Mouse (Mus musculus): ENCODE data around the gene Gm43064. TPM values are rescaled to one million over a fixed set of nuclear protein-coding genes. Genes with fewer than 3 reads are reported as not detected.
"Not testable (repeated sequence)": the region's sequence is repeated elsewhere in the genome, so short reads cannot be mapped to it uniquely, and the experiment has no call there.

Gene Gm43064
- polyA plus RNA-seq, 1 experiment: not detected

- H3K4me1 ChIP-seq (ENCODE audit: control insufficient read depth, insufficient read depth, low read length): no peaks in the 10 kb centered on the region
- H3K27ac ChIP-seq (ENCODE audit: insufficient read depth, low read length): no peak overlapping the region
- no peak for TF ChIP-seq POLR2A (IDR thresholded peaks at IDR 0.05; ENCODE audit: low read depth, low read length)
- no peak for TF ChIP-seq CTCF (IDR thresholded peaks at IDR 0.05; ENCODE audit: borderline replicate concordance, insufficient read depth, low read length)
Measured at GRCm38 (mm10) chr3:103796389-103796788, 13.0 kb upstream of the Gm43064 start.

GRCm38 (mm10) chr3:103799507-103799906, 9.9 kb upstream of the Gm43064 start:
- Histone ChIP-seq H3K27ac (ENCODE audit: insufficient read depth, low read length) (no peak overlapping the region), H3K4me1 (ENCODE audit: control insufficient read depth, insufficient read depth, low read length) (no peaks in the 10 kb centered on the region), H3K4me3 (ENCODE audit: insufficient read depth, low read length) (no peak overlapping the region)
- TF ChIP-seq POLR2A (IDR thresholded peaks at IDR 0.05; ENCODE audit: low read depth, low read length) (no peak), CTCF (IDR thresholded peaks at IDR 0.05; ENCODE audit: borderline replicate concordance, insufficient read depth, low read length) (no peak)

More at GRCm38 (mm10) chr3:103796389-103796788, 13.0 kb upstream of the Gm43064 start:
- no peak overlapping the region for H3K4me3 ChIP-seq (ENCODE audit: insufficient read depth, low read length)

GRCm38 (mm10) chr3:103801631-103802531, 7.5 kb upstream of the Gm43064 start:
- Histone ChIP-seq H3K4me1 (ENCODE audit: control insufficient read depth, insufficient read depth, low read length) (no peaks in the 10 kb centered on the region), H3K27ac (ENCODE audit: insufficient read depth, low read length) (no peak overlapping the region), H3K4me3 (ENCODE audit: insufficient read depth, low read length) (no peak overlapping the region)
- no peak for TF ChIP-seq POLR2A (IDR thresholded peaks at IDR 0.05; ENCODE audit: low read depth, low read length)
- TF ChIP-seq CTCF (IDR thresholded peaks at IDR 0.05; ENCODE audit: borderline replicate concordance, insufficient read depth, low read length): no peak

- Histone ChIP-seq H3K4me3 (ENCODE audit: insufficient read depth, low read length) (no peak overlapping the region), H3K4me1 (ENCODE audit: control insufficient read depth, insufficient read depth, low read length) (0 out of 2 replicates have a peak, but pooled peaks cover under 1% of the 10 kb centered on the region), H3K27ac (ENCODE audit: insufficient read depth, low read length) (no peak overlapping the region)
- no peak for TF ChIP-seq CTCF (IDR thresholded peaks at IDR 0.05; ENCODE audit: borderline replicate concordance, insufficient read depth, low read length)
- no peak for TF ChIP-seq POLR2A (IDR thresholded peaks at IDR 0.05; ENCODE audit: low read depth, low read length)
Measured at GRCm38 (mm10) chr3:103802861-103803260, 6.5 kb upstream of the Gm43064 start.

GRCm38 (mm10) chr3:103805671-103806070, 3.7 kb upstream of the Gm43064 start:
- Histone ChIP-seq H3K27ac (ENCODE audit: insufficient read depth, low read length) (no peak overlapping the region), H3K4me1 (ENCODE audit: control insufficient read depth, insufficient read depth, low read length) (peaks cover 2% of the 10 kb centered on the region; the same call in 1 of the 2 replicates), H3K4me3 (ENCODE audit: insufficient read depth, low read length) (no peak overlapping the region)
- TF ChIP-seq CTCF (IDR thresholded peaks at IDR 0.05; ENCODE audit: borderline replicate concordance, insufficient read depth, low read length) (no peak), POLR2A (IDR thresholded peaks at IDR 0.05; ENCODE audit: low read depth, low read length) (no peak)

GRCm38 (mm10) chr3:103809799-103810150, 402 bp downstream of the Gm43064 start:
- Histone ChIP-seq H3K4me3 (ENCODE audit: insufficient read depth, low read length) (peak overlapping the region; percentile 91), H3K4me1 (ENCODE audit: control insufficient read depth, insufficient read depth, low read length) (peaks cover 2% of the 10 kb centered on the region; the same call in 1 of the 2 replicates), H3K27ac (ENCODE audit: insufficient read depth, low read length) (peak overlapping the region; percentile 90)
- TF ChIP-seq POLR2A (IDR thresholded peaks at IDR 0.05; ENCODE audit: low read depth, low read length) (no peak), CTCF (IDR thresholded peaks at IDR 0.05; ENCODE audit: borderline replicate concordance, insufficient read depth, low read length) (no peak)

- H3K4me3 ChIP-seq (ENCODE audit: insufficient read depth, low read length): no peak overlapping the region
- H3K4me1 ChIP-seq (ENCODE audit: control insufficient read depth, insufficient read depth, low read length): peaks cover 2% of the 10 kb centered on the region; the same call in 1 of the 2 replicates
- TF ChIP-seq CTCF (IDR thresholded peaks at IDR 0.05; ENCODE audit: borderline replicate concordance, insufficient read depth, low read length): no peak
- no peak for TF ChIP-seq POLR2A (IDR thresholded peaks at IDR 0.05; ENCODE audit: low read depth, low read length)
- H3K27ac ChIP-seq (ENCODE audit: insufficient read depth, low read length): no peak overlapping the region
Measured at GRCm38 (mm10) chr3:103810967-103811366, 1.6 kb downstream of the Gm43064 start.

GRCm38 (mm10) chr3:103827548-103827947, 18.2 kb downstream of the Gm43064 start:
- TF ChIP-seq CTCF (IDR thresholded peaks at IDR 0.05; ENCODE audit: borderline replicate concordance, insufficient read depth, low read length) (no peak), POLR2A (IDR thresholded peaks at IDR 0.05; ENCODE audit: low read depth, low read length) (no peak)
- no peak overlapping the region for H3K27ac ChIP-seq (ENCODE audit: insufficient read depth, low read length)
- peaks cover 12% of the 10 kb centered on the region for H3K4me1 ChIP-seq (ENCODE audit: control insufficient read depth, insufficient read depth, low read length)
- H3K4me3 ChIP-seq (ENCODE audit: insufficient read depth, low read length): no peak overlapping the region

GRCm38 (mm10) chr3:103829036-103829435, 19.7 kb downstream of the Gm43064 start:
- Histone ChIP-seq H3K4me1 (ENCODE audit: control insufficient read depth, insufficient read depth, low read length) (peaks cover 12% of the 10 kb centered on the region), H3K4me3 (ENCODE audit: insufficient read depth, low read length) (no peak overlapping the region), H3K27ac (ENCODE audit: insufficient read depth, low read length) (no peak overlapping the region)
- TF ChIP-seq POLR2A (IDR thresholded peaks at IDR 0.05; ENCODE audit: low read depth, low read length) (no peak), CTCF (IDR thresholded peaks at IDR 0.05; ENCODE audit: borderline replicate concordance, insufficient read depth, low read length) (no peak)

GRCm38 (mm10) chr3:103830681-103831080, 21.3 kb downstream of the Gm43064 start:
- not testable (repeated sequence) for H3K4me3 ChIP-seq (ENCODE audit: insufficient read depth, low read length)
- H3K4me1 ChIP-seq (ENCODE audit: control insufficient read depth, insufficient read depth, low read length): peaks cover 12% of the 10 kb centered on the region
- peak overlapping the region; percentile 78 for H3K27ac ChIP-seq (ENCODE audit: insufficient read depth, low read length)
